Mouse (Mus musculus): ENCODE results near the gene Gbp3.

Gene Gbp3

GRCm38 (mm10) chr3:142588888-142589287, 29.1 kb downstream of the Gbp3 start:
- no peak for DNase-seq (ENCODE audit: low spot score in 2 of 2)

GRCm38 (mm10) chr3:142590431-142591067, 30.7 kb downstream of the Gbp3 start:
- no peak for DNase-seq (ENCODE audit: low spot score in 2 of 2)

- DNase-seq (ENCODE audit: low spot score in 2 of 2) = no peak
These were observed 34.7 kb downstream of the Gbp3 start, which contains the start of gene Gbp2b for GRCm38 (mm10) chr3:142594547-142594946. TSS of gene Gbp2b (plus strand) at chr3:142594847.

- DNase-seq (ENCODE audit: low spot score in 2 of 2) = no peak
These were observed 38.1 kb downstream of the Gbp3 start for GRCm38 (mm10) chr3:142597923-142598322.

- no peak for DNase-seq (ENCODE audit: low spot score in 2 of 2)
These were observed 41.8 kb downstream of the Gbp3 start for GRCm38 (mm10) chr3:142601675-142602074.

- no peak for DNase-seq (ENCODE audit: low spot score in 2 of 2)
These were observed 58.8 kb downstream of the Gbp3 start for GRCm38 (mm10) chr3:142618658-142619057.

GRCm38 (mm10) chr3:142619606-142620005, 59.8 kb downstream of the Gbp3 start:
- no peak for DNase-seq (ENCODE audit: low spot score in 2 of 2)

- DNase-seq (ENCODE audit: low spot score in 2 of 2) = no peak
These were observed 60.5 kb downstream of the Gbp3 start, which contains the start of gene Gbp2 for GRCm38 (mm10) chr3:142620111-142620955. TSS of gene Gbp2 (plus strand) at chr3:142620602.

GRCm38 (mm10) chr3:142620956-142621562, 61.2 kb downstream of the Gbp3 start:
- DNase-seq (ENCODE audit: low spot score in 2 of 2) = no peak
